Mouse (Mus musculus): Measurements from ENCODE around the gene Il12b. TPM values are rescaled to one million over a fixed set of nuclear protein-coding genes. Genes with fewer than 3 reads are reported as not detected.

Gene Il12b
- polyA plus RNA-seq, 1 experiment from 2014 or later = not detected

DNA sequence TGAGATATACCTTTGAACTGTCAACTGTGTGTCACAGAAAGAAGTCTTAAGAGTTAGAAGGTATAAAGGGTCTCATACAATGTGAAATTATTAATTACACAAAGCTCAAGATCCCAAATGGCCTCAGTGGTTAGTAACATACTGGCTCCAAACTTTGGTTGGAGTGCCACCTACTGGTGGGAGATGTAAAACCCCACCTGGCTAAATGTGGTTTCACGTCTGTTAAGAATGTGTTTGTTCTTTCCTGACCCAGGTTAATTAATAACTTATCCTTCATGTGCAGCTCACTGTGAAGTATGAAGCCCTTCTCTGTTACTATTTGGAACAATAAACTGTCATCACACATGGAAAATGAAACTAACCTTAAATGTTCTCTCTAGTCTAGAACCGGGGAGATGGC, 53.6 kb downstream of the Il12b start:
- Histone ChIP-seq H3K4me1 (replicated peaks; ENCODE audit: control insufficient read depth, insufficient read depth) (no peaks in the 10 kb centered on the region), H3K4me2 (replicated peaks; ENCODE audit: low read depth) (no peak overlapping the region), H3K27me3 (ENCODE audit: control insufficient read depth, insufficient read depth, low read length) (no peaks in the 10 kb centered on the region), H3K4me3 (ENCODE audit: low read depth, low read length) (no peak overlapping the region), H3K27ac (replicated peaks) (no peak overlapping the region), H3K36me3 (ENCODE audit: control insufficient read depth, insufficient read depth, low read length) (peaks cover 4% of the 10 kb centered on the region; the same call in 1 of the 2 replicates), H3K9me3 (ENCODE audit: control insufficient read depth, low read length) (no peaks in the 10 kb centered on the region), H3K9ac (ENCODE audit: low read length) (no peak overlapping the region)
- ATAC-seq (ENCODE audit: low FRiP score, low TSS enrichment) (peak; percentile 63; the same call in 1 of the 2 replicates), DNase-seq (ENCODE audit: low spot score) (peak; percentile 68)
- TF ChIP-seq CTCF (IDR thresholded peaks at IDR 0.05; ENCODE audit: low read depth) (peak; percentile 86), EP300 (optimal IDR thresholded peaks at IDR 0.05) (no peak)
- 40% methylated on average over 2 of the region's 2 CpGs for WGBS

DNA sequence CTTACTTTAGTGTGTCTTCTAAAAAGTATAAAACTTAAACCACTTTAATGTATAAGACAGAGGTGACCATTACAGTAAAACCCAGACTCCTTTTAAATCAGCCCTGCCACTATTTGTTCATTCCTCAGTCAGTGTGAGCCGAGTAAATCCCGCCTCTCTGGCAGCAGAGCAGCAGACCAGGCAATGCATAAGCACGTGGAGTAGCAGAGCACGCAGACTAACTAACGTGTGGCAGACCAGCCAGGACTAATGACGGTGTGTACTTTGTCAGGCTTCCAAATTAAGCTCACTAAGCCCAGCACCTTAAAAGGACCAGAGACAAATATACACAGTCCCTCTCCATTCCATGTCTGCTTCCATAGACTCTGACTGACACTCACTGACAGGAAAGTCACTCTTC, 61.6 kb downstream of the Il12b start:
- no peaks in the 10 kb centered on the region for H3K4me1 ChIP-seq (replicated peaks; ENCODE audit: control insufficient read depth, insufficient read depth)
- no peak overlapping the region for H3K4me3 ChIP-seq (ENCODE audit: low read depth, low read length)
- 38% methylated on average over 6 of the region's 6 CpGs for WGBS
- TF ChIP-seq EP300 (optimal IDR thresholded peaks at IDR 0.05) (no peak), CTCF (IDR thresholded peaks at IDR 0.05; ENCODE audit: low read depth) (no peak)
- no peaks in the 10 kb centered on the region for H3K27me3 ChIP-seq (ENCODE audit: control insufficient read depth, insufficient read depth, low read length)
- H3K9me3 ChIP-seq (ENCODE audit: control insufficient read depth, low read length) = no peaks in the 10 kb centered on the region
- H3K36me3 ChIP-seq (ENCODE audit: control insufficient read depth, insufficient read depth, low read length) = peaks cover 6% of the 10 kb centered on the region; the same call in 1 of the 2 replicates
- H3K4me2 ChIP-seq (replicated peaks; ENCODE audit: low read depth) = no peak overlapping the region
- ATAC-seq (ENCODE audit: low FRiP score, low TSS enrichment) = no peak
- no peak overlapping the region for H3K27ac ChIP-seq (replicated peaks)
- peak; percentile 39 for DNase-seq (ENCODE audit: low spot score)
- H3K9ac ChIP-seq (ENCODE audit: low read length) = no peak overlapping the region

Other genes with a start within 250 kb of the Il12b start
- 34.5 and 36.9 TPM in 2 replicates for gene Ublcp1, start 70.4 kb downstream of the Il12b start, polyA plus RNA-seq (2015; fragmentation: Nextera tagmentation; extraction: Ambion mirVana)
- 29.5 and 30.5 TPM in 2 replicates for gene Rnf145, start 118.9 kb downstream of the Il12b start, polyA plus RNA-seq (2015; fragmentation: Nextera tagmentation; extraction: Ambion mirVana)
- 3.6 and 3.7 TPM in 2 replicates for gene Ebf1, start 217.3 kb downstream of the Il12b start, polyA plus RNA-seq (2015; fragmentation: Nextera tagmentation; extraction: Ambion mirVana)